Mouse (Mus musculus) lung, postnatal 0 days (tissue): Measurements from ENCODE around the gene Slc2a1. TPM values are rescaled to one million over a fixed set of nuclear protein-coding genes. Genes with fewer than 3 reads are reported as not detected.

ENCODE experiments used
- ATAC-seq: fragments of 200-750 bp; cut with Nextera tagmentation; 2 replicates; pipeline ENCODE4 v1.8.0; 2017; ENCODE audit warnings: moderate library complexity
- DNase-seq: peaks from one replicate; pipeline ENCODE4 v3.0.0-alpha.2; 2016; ENCODE audit warnings: low spot score
- H3K27ac ChIP-seq: fragments of 300-500 bp; sonication (generic); 2 replicates; pipeline ENCODE4 v1.5.1; 2014; ENCODE audit warnings: antibody characterized with exemption, mild to moderate bottlenecking, low read length, mixed read lengths
- H3K27me3 ChIP-seq: fragments of 300-500 bp; sonication (generic); replicated peaks from 2 replicates; pipeline ENCODE4 v1.6.1; 2014; ENCODE audit warnings: low read length, mixed read lengths; ENCODE audit not compliant: insufficient read depth
- H3K36me3 ChIP-seq: fragments of 300-500 bp; sonication (generic); 2 replicates; pipeline ENCODE4 v1.6.1; 2014; ENCODE audit warnings: low read length, mixed read lengths; ENCODE audit not compliant: insufficient read depth
- H3K4me1 ChIP-seq: fragments of 300-500 bp; sonication (generic); 2 replicates; pipeline ENCODE4 v1.6.1; 2014; ENCODE audit warnings: antibody characterized with exemption, low read depth, low read length, mixed read lengths; ENCODE audit not compliant: insufficient read depth
- H3K4me2 ChIP-seq: fragments of 300-500 bp; sonication (generic); replicated peaks from 2 replicates; pipeline ENCODE4 v1.6.1; 2014; ENCODE audit warnings: low read depth, mild to moderate bottlenecking, low read length, moderate library complexity, mixed read lengths
- H3K4me3 ChIP-seq: fragments of 300-500 bp; sonication (generic); 2 replicates; pipeline ENCODE4 v1.5.1; 2014; ENCODE audit warnings: low read depth, low read length
- H3K9ac ChIP-seq: fragments of 300-500 bp; sonication (generic); replicated peaks from 2 replicates; pipeline ENCODE4 v1.6.1; 2014; ENCODE audit warnings: low read depth, mild to moderate bottlenecking
- H3K9me3 ChIP-seq: fragments of 300-500 bp; sonication (generic); 2 replicates; pipeline ENCODE4 v1.6.1; 2016; ENCODE audit warnings: low read length, mixed read lengths
- CTCF ChIP-seq: IDR thresholded peaks from 2 replicates; pipeline ENCODE4 v1.5.1; 2016; ENCODE audit warnings: antibody characterized with exemption, mild to moderate bottlenecking
- EP300 ChIP-seq: IDR thresholded peaks from 2 replicates; pipeline ENCODE4 v1.6.1; 2016; ENCODE audit warnings: antibody characterized with exemption, mild to moderate bottlenecking, control low read depth
- WGBS: fragments of 180-500 bp; shearing (Covaris S2); extraction: QIAGEN DNeasy Blood & Tissue Kit; methylation state at CpG from one replicate; pipeline ENCODE4 v1.1.7; 2014; 5-methylcytosine and 5-hydroxymethylcytosine counted together
- polyA plus RNA-seq: library from polyadenylated mRNA; unstranded; fragments of >200 nt; fragmentation: Nextera tagmentation; extraction: Ambion mirVana; gene quantifications from 2 replicates; pipeline ENCODE4 v1.2.1, GENCODE M21; 2015

Slc2a1 gene
- polyA plus RNA-seq, 1 experiment from 2014 or later, result 16.7 TPM

DNA sequence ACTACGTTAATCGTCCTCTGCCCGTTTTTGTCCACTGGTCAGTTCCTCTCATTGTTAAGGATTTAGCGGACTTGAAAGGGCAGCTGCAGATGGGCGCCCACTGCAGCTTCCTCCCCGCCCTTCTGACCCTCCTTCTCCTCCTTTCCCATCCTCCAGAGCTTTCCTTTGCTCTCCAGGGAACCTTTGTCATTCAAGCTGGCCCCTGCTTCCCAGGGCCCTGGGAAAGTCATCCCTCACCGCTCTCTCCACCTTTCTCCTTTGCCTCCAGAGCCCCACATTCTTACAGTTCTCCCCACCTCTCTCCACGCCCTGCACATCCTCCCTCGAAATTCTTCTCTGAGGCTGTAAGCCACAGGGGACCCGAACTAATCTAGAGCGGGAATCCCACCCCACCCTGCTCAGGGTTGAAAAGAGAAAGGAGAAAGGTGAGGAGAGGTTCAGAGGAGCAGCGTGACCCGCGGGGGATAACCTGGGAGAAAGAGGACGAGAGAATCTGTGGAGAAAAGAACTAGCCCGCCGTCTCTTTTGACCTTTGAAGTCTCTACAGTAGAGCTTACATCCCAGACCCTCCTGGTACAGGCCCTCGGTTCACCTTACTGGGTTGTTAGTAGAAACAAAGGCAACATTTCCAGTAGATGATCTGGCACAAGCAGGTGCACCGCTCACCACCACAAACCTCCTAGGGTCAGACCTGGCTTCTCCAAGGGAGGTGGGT lies 36.7 kb upstream of the Slc2a1 start:
- no peaks in the 10 kb centered on the region for H3K9me3 ChIP-seq
- peaks cover 6% of the 10 kb centered on the region; the same call in 1 of the 2 replicates for H3K4me1 ChIP-seq
- H3K27ac ChIP-seq, result no peak overlapping the region
- DNase-seq (no peak), ATAC-seq (no peak)
- no peaks in the 10 kb centered on the region; the same call in 1 of the 2 replicates for H3K27me3 ChIP-seq
- TF ChIP-seq CTCF (no peak), EP300 (no peak)
- H3K4me2 ChIP-seq, result no peak overlapping the region
- no peak overlapping the region for H3K4me3 ChIP-seq
- no peaks in the 10 kb centered on the region for H3K36me3 ChIP-seq
- 39% methylated on average over 19 of the region's 19 CpGs for WGBS
- no peak overlapping the region for H3K9ac ChIP-seq

DNA sequence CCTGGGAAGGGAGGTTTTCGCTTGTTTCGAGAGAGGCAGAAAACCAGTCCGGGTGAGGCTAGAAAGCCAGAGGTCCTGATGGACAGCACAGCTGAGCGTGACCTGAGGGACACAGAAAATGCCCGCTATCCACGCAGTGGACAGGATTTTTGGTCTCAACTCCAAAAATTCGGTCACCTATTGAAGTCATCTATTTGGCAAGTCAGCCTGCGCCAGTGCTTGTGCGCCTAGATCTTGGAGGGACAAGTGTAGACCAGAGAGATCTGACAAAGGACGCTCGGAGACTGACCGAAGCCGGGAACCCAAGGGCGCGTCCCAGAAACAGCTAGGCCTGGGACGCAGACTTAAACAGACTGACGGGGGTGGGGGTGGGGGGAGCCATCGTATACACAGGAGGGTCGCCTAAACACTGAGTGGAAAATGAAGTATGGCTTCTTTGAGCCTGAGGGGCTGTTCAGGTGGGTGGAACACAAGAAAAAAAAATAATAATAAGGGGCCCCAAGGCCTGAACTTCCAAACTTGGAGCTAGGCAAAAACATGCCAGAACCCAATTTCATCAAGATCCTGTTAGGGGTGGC lies 36.1 kb upstream of the Slc2a1 start:
- Histone ChIP-seq H3K4me2 (peak overlapping the region; percentile 12), H3K9ac (no peak overlapping the region), H3K36me3 (no peaks in the 10 kb centered on the region), H3K4me3 (no peak overlapping the region), H3K4me1 (peaks cover 11% of the 10 kb centered on the region; the same call in 1 of the 2 replicates), H3K27me3 (no peaks in the 10 kb centered on the region; the same call in 1 of the 2 replicates), H3K9me3 (no peaks in the 10 kb centered on the region), H3K27ac (no peak overlapping the region)
- no peak for TF ChIP-seq EP300
- TF ChIP-seq CTCF, result no peak
- DNase-seq, result no peak
- no peak for ATAC-seq
- WGBS, result 51% methylated on average over 19 of the region's 19 CpGs

DNA sequence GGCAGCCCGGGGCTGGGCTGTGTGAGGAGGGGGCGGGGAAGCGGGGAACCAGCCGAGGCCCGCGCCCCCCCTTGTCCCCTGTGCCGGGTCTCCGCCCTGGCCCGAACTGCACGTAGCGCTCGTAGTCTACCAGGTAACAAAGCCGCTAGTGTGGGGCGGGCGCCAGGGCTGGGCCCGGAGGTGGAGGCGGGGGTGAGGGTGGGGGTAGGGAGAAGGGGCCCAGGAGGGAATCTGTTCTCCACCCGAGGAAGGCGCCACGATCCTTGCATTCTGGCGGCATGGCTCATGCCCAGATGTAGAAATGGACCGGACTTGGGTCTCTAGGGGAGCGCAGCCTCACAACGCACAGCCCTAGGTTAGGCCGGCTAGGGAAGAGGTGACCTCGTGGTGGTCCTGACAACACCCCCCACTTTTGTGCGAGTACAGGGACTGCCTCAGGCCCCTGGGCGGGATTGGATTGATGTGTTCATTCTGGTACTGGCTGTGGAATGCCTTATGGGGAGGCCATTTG lies 35.5 kb upstream of the Slc2a1 start:
- no peaks in the 10 kb centered on the region for H3K9me3 ChIP-seq
- H3K4me1 ChIP-seq, result peaks cover 11% of the 10 kb centered on the region; the same call in 1 of the 2 replicates
- no peaks in the 10 kb centered on the region for H3K36me3 ChIP-seq
- H3K4me3 ChIP-seq, result no peak overlapping the region
- ATAC-seq (0 out of 2 replicates have a peak, but pooled peaks have one; percentile 17), DNase-seq (no peak)
- peak overlapping the region; percentile 12 for H3K4me2 ChIP-seq
- H3K9ac ChIP-seq, result no peak overlapping the region
- WGBS, result 20% methylated on average over 22 of the region's 28 CpGs
- no peak for TF ChIP-seq EP300
- TF ChIP-seq CTCF, result no peak
- no peaks in the 10 kb centered on the region; the same call in 1 of the 2 replicates for H3K27me3 ChIP-seq
- H3K27ac ChIP-seq, result no peak overlapping the region

DNA sequence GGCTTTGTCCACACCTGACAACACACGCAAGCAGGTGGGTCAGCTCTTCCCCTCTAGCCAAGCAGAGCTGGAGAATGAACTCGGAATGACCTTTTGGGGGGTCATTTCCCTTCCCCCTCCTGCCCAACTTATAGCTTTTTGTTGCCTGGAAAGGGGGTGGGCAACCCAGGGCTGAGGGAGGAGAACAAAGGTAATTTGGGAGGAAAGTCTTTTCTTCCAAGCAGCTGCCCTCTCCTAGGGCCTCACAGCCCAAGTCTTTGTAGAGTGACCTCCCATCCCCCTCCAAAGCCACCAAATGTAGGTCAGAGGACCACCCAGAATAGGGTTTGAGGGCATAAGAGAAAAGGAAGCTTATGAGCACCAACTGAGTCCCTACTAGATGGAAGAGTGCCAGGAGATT lies 34.9 kb upstream of the Slc2a1 start:
- Histone ChIP-seq H3K9ac (no peak overlapping the region), H3K27ac (no peak overlapping the region), H3K36me3 (no peaks in the 10 kb centered on the region), H3K4me2 (no peak overlapping the region), H3K4me3 (no peak overlapping the region), H3K27me3 (no peaks in the 10 kb centered on the region; the same call in 1 of the 2 replicates), H3K4me1 (peaks cover 11% of the 10 kb centered on the region; the same call in 1 of the 2 replicates), H3K9me3 (no peaks in the 10 kb centered on the region)
- TF ChIP-seq EP300 (no peak), CTCF (no peak)
- DNase-seq, result no peak
- 52% methylated on average over 2 of the region's 2 CpGs for WGBS
- ATAC-seq, result no peak

DNA sequence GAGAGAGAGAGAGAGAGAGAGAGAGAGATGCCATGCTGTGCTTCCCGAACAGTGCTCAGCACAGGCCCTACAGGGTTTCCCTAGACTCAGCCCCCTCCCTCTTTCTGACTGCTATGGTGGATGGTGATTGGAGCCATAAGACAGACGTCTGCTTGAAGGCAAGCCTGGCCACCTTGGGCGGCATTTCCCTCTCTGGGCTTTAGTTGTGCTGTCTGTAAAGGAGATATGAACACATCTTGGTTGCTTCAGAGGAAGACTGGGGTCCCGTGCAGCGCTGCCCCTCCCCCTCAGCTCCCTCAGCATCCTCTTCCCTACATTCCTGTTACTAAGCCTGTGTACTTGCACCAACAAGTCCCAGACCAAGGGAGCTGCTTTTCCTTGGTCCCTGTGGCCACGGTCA lies 33.9 kb upstream of the Slc2a1 start:
- WGBS, result 39% methylated on average over 6 of the region's 6 CpGs
- no peak overlapping the region for H3K9ac ChIP-seq
- no peaks in the 10 kb centered on the region for H3K36me3 ChIP-seq
- no peaks in the 10 kb centered on the region for H3K9me3 ChIP-seq
- TF ChIP-seq CTCF, result no peak
- no peaks in the 10 kb centered on the region; the same call in 1 of the 2 replicates for H3K27me3 ChIP-seq
- no peak overlapping the region for H3K4me2 ChIP-seq
- DNase-seq, result no peak
- no peak for ATAC-seq
- no peak overlapping the region for H3K27ac ChIP-seq
- no peak overlapping the region for H3K4me3 ChIP-seq
- H3K4me1 ChIP-seq, result peaks cover 11% of the 10 kb centered on the region; the same call in 1 of the 2 replicates

DNA sequence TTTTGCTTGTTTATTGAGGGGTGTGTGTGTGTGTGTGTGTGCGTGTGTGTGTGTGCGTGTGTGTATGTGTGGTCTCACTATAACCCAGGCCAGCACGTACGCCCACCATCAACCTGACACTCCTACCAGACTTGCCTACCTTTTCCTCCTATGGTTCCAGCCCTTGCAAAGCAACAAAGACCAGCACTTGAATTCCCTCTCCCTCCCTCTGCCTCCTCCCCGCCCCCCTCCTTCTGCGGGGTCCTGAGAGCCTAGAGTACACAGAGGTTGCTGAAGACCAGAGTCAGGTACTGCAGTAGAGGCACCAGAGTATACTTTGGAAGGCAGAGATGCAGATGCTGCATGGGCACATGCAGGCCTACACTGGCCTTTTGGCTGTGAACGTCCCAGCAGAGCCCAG lies 33.2 kb upstream of the Slc2a1 start:
- ATAC-seq, result no peak
- WGBS, result 65% methylated on average over 5 of the region's 7 CpGs
- no peak overlapping the region for H3K4me3 ChIP-seq
- no peak for DNase-seq
- no peaks in the 10 kb centered on the region; the same call in 1 of the 2 replicates for H3K27me3 ChIP-seq
- H3K4me2 ChIP-seq, result no peak overlapping the region
- no peak for TF ChIP-seq EP300
- no peak for TF ChIP-seq CTCF
- H3K4me1 ChIP-seq, result peaks cover 11% of the 10 kb centered on the region; the same call in 1 of the 2 replicates
- H3K36me3 ChIP-seq, result no peaks in the 10 kb centered on the region
- no peaks in the 10 kb centered on the region for H3K9me3 ChIP-seq
- no peak overlapping the region for H3K27ac ChIP-seq
- H3K9ac ChIP-seq, result no peak overlapping the region
